Mouse (Mus musculus) embryo, embryonic 10 days (tissue): ENCODE results near the gene Tsc22d4.
"Not testable (repeated sequence)": the region's sequence is repeated elsewhere in the genome, so short reads cannot be mapped to it uniquely, and the experiment has no call there.

Experiments
- DNase-seq: peaks from one replicate; pipeline ENCODE4 v3.0.0-alpha.2; 2015; ENCODE audit warnings: low spot score

Tsc22d4 gene

DNA sequence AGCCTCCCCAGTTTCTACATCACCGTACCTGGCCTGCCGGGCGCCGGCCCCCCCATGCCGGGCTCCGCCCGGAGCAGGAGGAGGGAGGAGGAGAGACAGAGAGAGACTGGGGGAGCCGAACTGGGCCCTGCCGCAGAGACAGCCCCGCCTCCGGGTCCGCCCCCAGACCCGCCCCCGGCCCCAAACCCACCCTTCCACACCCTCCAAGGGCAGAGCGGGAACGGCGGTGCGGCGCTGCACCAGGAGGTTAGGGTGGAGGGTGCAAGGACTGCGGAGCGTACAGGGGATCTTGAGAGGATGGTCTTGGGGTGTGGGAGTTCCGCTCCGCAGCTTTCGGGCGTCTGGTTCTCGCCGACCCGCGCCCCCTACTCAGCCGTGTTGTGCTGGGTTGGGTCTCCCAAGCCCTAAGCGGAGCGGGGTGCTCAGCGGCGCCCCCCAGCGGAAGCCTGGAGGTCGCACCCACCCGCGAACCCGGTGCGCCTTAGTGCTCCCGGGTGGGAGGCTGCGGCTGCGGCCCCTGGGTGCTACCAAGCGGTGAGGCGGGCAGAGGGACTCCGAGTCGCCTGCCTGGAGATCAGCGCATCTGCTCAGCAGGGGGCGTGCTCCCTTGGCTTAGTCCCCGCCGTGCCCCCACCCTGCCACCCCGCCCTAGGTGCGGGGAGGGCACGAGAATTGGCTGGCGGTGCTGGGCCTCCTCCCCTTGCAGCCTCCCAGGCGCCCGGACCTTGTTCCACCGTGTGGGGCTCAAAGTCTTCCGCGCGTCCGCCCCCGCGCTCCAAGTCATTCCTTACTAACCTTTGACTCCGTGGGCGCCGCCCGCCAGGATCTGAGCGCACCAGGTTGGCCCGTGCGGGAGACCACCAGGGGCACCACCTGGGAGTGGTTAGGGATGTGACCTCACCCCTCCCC is 4.3 kb upstream of the Tsc22d4 start, which contains the start of gene Nyap1:
Gene Nyap1, minus strand, starts transcription at position 585 of the 909 bp plus-strand sequence.
- DNase-seq: peak; percentile 73

DNA sequence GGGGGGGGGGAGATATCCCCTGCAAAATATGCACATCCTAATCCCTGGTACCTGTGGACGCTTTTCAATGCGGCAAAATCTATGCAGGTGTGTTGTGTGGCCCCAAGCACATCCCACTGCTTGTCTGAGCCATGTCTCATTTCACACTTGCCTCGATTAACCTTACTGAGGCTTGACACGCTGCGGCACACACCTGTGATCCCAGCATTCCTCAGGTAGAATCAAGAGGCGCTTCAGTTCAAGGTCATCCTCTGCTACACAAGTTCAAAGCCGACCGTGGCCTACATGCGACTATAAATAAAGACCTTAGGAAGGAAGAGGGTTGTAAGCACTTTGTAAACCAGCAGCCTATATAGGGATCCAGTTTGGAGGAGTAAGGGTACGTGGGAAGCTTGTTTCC is 3.5 kb upstream of the Tsc22d4 start:
- DNase-seq: no peak

DNA sequence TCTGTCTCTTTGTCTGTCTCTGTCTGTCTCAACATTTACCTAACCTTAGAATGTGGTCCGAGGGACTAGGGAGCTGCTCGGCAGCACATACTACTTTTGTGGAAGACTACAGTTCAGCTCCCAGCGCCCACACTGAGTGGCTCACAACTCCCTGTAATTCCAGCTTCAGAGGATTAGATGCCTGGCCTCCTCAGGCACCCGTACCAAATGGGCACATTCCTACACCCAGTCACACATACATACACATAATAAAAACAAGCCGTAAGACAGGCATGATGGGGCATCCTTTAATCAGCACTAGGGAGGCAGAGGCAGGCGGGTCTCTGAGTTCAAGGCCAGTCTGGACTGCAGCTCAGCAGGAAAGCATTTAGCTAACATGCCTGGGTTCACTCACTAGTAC is 2.7 kb upstream of the Tsc22d4 start:
- DNase-seq: no peak

DNA sequence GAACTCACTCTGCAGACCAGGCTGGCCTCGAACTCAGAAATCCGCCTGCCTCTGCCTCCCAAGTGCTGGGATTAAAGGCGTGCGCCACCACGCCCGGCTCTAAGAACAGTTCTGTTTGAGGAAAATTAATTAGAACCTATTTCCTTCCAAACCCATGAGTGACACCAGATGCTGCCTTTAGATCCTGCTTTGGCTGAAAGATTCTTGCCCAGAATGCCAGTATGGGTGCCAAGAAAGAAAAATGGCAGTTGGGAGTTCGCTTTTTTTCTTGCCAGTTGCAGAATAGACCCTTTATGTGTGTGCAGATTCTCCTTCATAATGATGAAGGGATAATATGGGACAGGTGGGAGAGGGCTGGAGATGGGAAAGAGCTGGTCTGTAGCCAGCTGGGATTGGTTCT is 1.3 kb upstream of the Tsc22d4 start:
- DNase-seq: no peak

- DNase-seq: peak; percentile 57
These were observed 836 bp downstream of the Tsc22d4 start for GRCm38 (mm10) chr5:137746282-137746850.

DNA sequence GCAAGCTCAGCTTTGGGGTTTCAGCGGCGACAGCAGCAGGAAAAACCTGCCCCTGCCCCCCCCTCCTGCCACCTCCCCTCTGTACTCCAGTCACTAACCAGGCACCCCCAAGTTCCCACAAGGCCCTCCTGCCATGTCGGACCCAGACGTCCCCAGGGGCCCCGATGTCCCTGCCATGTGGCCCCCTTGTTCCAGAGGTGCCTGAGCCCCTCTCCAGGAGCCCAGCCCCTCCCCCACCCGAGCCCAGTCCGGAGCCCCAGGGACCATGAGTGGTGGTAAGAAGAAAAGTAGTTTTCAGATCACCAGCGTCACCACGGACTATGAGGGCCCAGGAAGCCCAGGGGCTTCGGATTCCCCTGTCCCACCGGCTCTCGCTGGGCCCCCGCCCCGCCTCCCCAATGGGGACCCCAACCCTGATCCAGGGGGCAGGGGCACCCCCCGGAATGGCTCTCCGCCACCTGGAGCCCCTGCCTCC is 1.4 kb downstream of the Tsc22d4 start:
- DNase-seq: no peak

DNA sequence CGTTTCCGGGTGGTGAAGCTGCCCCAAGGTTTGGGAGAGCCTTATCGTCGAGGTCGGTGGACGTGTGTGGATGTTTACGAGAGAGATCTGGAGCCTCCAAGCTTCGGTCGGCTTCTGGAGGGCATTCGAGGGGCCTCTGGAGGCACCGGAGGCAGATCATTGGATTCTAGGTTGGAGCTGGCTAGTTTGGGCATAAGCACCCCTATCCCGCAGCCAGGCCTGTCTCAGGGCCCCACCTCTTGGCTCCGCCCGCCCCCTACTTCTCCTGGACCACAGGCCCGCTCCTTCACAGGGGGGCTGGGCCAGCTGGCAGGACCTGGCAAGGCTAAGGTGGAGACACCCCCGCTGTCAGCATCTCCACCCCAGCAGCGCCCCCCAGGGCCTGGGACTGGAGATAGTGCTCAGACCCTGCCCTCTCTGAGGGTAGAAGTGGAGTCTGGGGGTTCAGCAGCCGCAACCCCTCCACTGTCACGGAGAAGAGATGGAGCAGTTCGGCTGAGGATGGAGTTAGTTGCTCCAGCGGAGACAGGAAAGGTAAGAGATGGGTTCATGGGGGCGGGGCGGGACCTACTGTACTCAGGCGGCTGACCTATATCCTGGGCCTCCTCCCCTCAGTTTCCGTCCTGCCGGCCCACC is 1.9 kb downstream of the Tsc22d4 start:
- DNase-seq: peak; percentile 21

DNA sequence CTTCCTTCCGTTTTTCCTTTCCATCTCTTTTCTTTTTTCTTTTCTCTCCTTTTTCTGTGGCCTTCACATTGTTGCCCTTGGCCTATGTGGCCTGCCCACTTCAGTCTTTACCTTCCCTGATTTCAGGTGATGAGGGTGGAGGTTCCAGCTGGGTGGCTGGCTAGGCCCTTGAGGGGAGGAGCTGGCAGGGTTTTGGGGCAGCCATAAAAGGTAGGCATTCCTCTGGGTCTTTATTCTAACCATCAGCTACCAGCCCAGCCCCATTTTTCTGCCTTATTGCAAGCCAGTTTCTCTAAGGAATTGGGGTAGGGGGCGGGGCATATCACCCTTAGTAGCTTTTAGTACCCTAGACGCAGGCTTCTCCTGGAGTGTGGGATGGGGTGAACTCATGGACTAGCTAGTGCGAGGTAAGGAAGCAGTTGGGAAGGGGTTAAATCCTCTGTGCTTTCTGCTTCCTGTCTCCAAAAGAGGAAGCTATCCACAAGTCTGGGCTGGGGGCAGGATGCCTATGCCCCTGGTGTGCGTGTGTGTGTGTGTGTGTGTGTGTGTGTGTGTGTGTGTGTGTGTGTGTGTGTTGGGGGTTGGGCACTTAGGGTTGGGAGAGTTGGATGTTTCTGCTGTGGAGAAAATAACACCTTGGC is 2.7 kb downstream of the Tsc22d4 start:
- DNase-seq: no peak

DNA sequence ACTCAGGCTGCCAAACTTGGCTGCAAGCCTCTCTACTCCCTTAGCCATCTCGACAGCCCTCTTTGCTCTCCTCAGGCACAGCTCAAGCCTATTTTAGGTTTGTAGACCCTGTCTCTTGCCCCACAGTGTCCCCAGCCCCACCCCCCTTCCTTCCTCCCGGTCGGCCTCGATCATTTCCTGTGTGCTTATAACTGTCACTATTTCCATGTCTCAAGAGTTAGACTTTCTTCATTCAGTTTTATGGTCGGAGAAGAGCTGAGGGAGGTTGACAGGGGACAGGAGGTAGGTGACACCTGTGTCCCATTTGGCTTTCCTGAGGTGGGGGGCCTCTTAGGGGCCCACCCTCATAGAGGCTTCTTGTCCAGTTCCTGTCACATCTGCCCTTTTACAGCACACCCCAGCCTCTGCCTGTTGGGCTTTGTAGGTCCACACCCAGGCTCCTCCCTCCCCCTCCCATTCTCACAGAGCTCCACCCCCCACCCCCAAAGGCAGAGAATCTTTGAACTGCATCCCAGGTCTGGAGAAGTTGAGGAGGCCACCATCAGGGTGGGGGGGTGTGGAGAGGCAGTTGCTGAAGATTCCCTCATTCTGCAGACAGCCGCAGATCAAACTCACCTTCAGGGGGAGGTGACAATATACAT is 3.8 kb downstream of the Tsc22d4 start:
- DNase-seq: no peak

DNA sequence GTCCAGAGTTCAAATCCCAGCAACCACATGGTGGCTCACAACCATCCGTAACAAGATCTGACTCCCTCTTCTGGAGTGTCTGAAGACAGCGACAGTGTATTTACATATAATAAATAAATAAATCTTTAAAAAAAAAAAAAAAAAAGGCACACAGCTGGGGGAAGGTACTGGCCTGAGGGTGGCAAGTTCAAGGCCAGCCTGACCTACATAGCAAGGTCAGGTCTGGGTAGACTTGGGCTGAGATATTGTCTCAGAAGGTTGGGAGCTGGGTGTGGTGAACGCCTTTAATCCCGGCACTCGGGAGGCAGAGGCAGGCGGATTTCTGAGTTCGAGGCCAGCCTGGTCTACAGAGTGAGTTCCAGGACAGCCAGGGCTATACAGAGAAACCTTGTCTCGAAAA is 4.7 kb downstream of the Tsc22d4 start:
- DNase-seq: not testable (repeated sequence)

DNA sequence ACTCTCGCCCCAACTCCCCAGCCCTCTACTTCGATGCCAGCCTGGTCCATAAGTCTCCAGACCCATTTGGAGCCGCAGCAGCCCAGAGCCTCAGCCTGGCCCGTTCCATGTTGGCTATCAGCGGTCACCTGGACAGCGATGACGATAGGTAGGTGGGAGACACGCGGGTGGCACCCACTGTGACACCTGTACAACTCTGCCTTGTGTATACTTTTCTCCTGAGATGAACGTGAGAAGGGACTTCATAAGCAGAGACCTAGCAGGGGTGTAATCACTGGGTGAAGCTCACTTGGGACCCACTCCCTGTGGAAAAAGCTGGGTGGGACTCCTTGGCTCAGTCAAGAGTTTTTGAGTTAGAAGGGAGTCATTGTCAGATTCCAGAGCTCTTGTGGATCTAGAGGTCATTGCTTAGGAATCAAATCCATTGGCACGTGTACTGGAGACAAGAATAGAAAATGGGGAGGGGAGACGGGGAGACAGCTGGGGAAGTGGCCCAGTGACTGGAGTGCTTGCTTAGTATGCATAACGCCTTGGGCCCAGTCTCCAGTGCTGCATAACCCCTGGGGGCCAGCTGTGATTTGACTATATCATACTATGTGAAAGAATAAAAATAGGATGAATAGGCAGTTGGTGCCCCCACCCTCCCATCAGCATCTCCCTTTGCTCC is 5.8 kb downstream of the Tsc22d4 start:
- no peak for DNase-seq

- DNase-seq: no peak
These were observed 6.5 kb downstream of the Tsc22d4 start for GRCm38 (mm10) chr5:137751988-137752387.

DNA sequence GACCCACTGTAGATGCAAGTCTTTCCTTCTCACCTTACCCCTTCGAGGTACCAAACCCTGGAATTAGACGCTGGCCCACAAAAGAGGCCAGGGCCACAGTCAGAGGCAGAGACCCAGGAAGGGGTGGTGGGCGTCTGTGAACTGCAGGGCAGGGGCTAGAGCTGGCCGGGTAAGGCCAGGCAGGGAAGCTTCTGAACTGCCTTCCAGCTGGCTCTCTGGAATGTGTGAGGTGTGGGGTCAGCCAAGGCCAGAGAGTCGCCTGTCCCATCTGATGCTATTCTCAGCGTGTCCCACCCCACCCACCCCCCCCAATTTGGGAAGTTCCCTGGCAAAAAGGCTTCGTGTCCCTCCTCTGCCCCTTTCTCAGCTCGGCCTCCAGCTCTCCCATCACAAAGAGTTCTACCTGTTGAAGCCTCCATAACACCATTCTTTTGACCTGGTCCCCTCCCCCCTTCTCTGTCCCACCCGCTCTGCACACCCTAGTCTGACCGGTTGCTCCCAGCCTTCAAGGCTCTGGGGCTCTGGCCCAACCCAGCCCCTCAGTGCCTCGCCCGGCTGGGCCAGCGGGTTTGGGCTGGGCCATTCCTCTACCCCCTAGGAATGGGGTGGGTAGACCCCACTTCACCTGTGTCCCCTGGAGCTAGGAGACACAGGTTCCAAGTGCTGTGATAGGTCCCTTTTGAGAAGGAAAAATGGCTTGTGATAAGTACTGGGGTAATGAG is 7.7 kb downstream of the Tsc22d4 start:
- no peak for DNase-seq

DNA sequence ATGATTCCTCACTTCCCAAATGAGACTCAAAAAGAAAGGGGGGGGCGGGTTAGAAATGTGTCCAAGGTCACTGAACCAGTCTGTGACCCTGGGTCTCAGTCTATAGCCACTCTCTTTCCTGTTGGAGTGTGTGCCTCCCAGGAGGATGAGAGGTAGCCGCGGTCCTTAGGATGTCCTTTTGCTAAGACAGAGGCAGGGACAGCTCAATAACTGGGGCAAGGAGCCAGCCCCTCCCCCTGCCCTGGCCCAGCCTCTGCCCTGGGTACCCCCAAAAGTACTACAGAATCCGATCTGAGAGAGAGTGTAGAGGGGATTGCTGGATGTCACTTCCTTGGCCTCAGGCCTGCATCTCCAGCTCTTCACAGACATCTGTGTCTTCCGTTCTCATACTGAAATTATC is 9.9 kb downstream of the Tsc22d4 start:
- DNase-seq: no peak

DNA sequence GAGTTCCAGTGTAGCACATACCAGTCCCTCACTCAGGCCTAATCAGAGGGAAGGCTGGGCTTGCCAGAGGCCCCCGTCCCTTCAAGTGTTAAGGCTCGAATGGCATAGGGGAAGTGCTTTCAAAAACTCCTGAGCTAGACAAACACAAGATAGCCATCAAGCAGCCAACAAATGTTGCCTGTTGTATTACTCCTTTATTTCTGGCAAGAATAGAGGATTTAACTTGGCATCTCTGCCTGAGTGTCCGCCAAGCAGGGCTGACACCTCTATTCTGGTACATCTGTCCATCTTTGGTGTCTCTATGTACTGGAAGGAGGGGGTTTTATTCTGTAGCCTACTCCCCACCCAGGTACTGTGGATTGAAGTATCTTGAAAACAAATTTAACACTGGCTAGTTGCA is 10.6 kb downstream of the Tsc22d4 start:
- DNase-seq: no peak

- DNase-seq: peak; percentile 89
These were observed 11.5 kb downstream of the Tsc22d4 start for GRCm38 (mm10) chr5:137756882-137757661.

DNA sequence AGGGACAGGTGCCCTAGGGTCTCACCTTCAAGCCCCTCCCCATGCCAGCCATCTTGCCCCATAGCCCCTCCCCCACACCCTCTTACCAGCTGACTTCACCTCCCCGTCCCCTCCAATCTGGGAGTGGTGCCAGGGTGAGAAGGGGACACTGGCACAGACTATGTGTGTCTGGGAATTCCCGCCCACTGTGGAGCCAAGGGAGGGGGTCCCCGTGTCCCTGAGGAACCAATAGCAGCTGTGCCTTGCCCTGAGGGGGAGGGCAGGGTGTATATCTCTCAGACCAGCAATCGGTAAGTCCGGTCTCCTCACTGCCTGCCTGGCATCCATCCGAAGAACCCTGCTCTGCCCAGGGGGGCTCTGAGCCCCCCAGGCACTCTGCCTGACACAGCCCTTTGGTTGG is 12.4 kb downstream of the Tsc22d4 start:
- DNase-seq: no peak

- DNase-seq: no peak
These were observed 13.5 kb downstream of the Tsc22d4 start for GRCm38 (mm10) chr5:137758921-137759534.

DNA sequence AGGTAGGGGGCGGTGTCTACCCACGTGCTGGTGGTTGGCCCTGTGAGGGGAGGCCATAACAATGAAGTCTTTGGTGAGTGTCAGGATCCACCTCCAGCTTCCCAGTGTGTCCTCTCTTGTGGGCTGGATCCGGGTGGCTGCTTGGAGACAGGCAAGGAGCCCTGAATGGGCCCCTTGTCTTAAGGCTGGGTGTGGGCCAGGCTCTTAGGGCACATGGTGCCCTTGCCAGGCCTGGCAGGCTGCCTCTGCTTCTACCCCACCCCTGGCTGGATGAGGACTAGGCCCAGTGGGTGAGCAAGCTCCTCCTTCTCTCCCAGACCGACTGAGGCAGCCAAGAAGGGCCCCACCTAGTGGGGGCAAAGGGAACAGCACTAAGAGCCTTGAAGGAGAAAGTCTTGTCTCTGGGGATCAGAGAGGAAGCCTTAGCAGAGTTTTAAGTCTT is 14.5 kb downstream of the Tsc22d4 start:
- peak; percentile 68 for DNase-seq
